Mouse (Mus musculus) spleen, adult 2 months (tissue): ENCODE measurements around the gene Rptor. TPM values are rescaled to one million over a fixed set of nuclear protein-coding genes. Genes with fewer than 3 reads are reported as not detected.

Experiments used
- DNase-seq, 2 experiments: peaks; one replicate each; pipeline versions ENCODE4 v3.0.0 to v3.0.0-alpha.2; 2012 to 2021; ENCODE audit warnings: low spot score in 2 of 2, low read depth in 1 of 2
- H3K27ac ChIP-seq: fragments of 200-500 bp; 2 replicates; pipeline ENCODE4 v1.5.1; 2012; ENCODE audit warnings: low read length, inconsistent platforms; ENCODE audit not compliant: insufficient read depth
- H3K27me3 ChIP-seq: fragments of 200-500 bp; 2 replicates; pipeline ENCODE4 v1.6.1; 2012; ENCODE audit warnings: mild to moderate bottlenecking, moderate library complexity, low read length, inconsistent platforms; ENCODE audit not compliant: control insufficient read depth, insufficient read depth
- H3K36me3 ChIP-seq: fragments of 200-500 bp; 2 replicates; pipeline ENCODE4 v1.6.1; 2012; ENCODE audit warnings: mild to moderate bottlenecking, low read length, inconsistent platforms; ENCODE audit not compliant: control insufficient read depth, insufficient read depth
- H3K4me1 ChIP-seq: fragments of 200-500 bp; 2 replicates; pipeline ENCODE4 v1.6.1; 2011; ENCODE audit warnings: inconsistent platforms; ENCODE audit not compliant: control insufficient read depth, insufficient read depth, insufficient read length
- H3K4me3 ChIP-seq: fragments of 200-500 bp; 2 replicates; pipeline ENCODE4 v1.5.1; 2011; ENCODE audit warnings: mild to moderate bottlenecking, inconsistent platforms; ENCODE audit not compliant: insufficient read depth, insufficient read length; ENCODE audit errors: extremely low read depth
- CTCF ChIP-seq: fragments of 200-500 bp; IDR thresholded peaks from 2 replicates; pipeline ENCODE4 v1.5.1; 2011; ENCODE audit warnings: mild to moderate bottlenecking, inconsistent platforms; ENCODE audit not compliant: insufficient read depth, insufficient read length, insufficient replicate concordance; ENCODE audit errors: extremely low read depth
- POLR2A ChIP-seq: fragments of 200-500 bp; IDR thresholded peaks from 2 replicates; pipeline ENCODE4 v1.6.1; 2011; ENCODE audit warnings: low read depth, low read length, inconsistent platforms
- WGBS: fragments of 180-500 bp; shearing (Covaris S2); methylation state at CpG from one replicate; pipeline ENCODE4 v1.1.7; 2018; 5-methylcytosine and 5-hydroxymethylcytosine counted together
- polyA plus RNA-seq: library from polyadenylated mRNA; depleted of rRNA; stranded (reverse); fragments of >200 nt; gene quantifications from 2 replicates; pipeline ENCODE4 v1.2.3, GENCODE M21; 2012

The Rptor gene
- polyA plus RNA-seq, 1 experiment: 18.0 TPM

DNA sequence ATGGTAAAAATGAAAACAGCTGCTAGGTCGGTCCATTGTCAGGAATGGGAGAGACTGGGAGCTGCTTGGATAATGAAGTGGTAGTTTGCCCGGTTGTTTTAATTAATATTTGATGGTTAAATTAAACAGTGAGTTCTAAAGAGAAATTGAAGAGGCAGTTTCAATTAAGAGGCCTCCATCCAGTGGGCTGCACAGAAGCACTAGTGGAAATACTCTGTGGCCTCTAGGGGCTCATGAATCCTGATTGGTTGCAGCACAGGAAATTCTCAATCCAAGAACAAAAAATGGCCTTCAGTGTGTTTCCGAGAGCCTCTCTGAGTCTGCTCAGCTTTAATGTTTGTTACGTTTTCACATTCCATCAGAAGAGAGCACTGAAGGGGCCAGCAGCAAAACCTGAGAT, 141.7 kb downstream of the Rptor start:
- H3K36me3 ChIP-seq: no peaks in the 10 kb centered on the region; the same call in 1 of the 2 replicates
- no peak overlapping the region for H3K4me3 ChIP-seq
- TF ChIP-seq CTCF: no peak
- TF ChIP-seq POLR2A: no peak
- H3K4me1 ChIP-seq: no peaks in the 10 kb centered on the region
- 88% methylated on average over 4 of the region's 4 CpGs for WGBS
- H3K27ac ChIP-seq: no peak overlapping the region
- DNase-seq: no peak
- H3K27me3 ChIP-seq: no peaks in the 10 kb centered on the region

DNA sequence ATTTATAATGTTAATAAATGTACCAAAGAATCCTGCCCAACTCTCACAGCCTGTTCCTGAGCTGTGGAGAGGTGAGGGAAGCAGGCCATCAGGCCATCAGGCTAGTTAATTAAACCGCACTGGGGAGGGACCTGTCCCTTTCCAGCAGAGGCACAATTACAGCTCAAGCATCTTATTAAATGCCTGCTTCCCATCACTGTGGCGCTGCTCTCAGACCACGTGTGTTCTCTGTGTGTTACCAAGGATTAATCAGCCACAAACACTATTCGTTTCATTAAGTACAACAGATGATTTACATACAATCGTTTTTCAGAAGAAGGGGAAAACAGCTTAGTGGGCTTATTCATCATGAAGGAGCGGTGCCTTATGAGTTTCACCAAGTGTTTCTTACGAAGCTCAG, 142.6 kb downstream of the Rptor start:
- Histone ChIP-seq H3K36me3 (no peaks in the 10 kb centered on the region; the same call in 1 of the 2 replicates), H3K27ac (no peak overlapping the region), H3K27me3 (no peaks in the 10 kb centered on the region), H3K4me3 (no peak overlapping the region), H3K4me1 (no peaks in the 10 kb centered on the region)
- no peak for DNase-seq
- TF ChIP-seq POLR2A (no peak), CTCF (no peak)
- whole genome bisulfite sequencing: 95% methylated on average over 7 of the region's 7 CpGs

DNA sequence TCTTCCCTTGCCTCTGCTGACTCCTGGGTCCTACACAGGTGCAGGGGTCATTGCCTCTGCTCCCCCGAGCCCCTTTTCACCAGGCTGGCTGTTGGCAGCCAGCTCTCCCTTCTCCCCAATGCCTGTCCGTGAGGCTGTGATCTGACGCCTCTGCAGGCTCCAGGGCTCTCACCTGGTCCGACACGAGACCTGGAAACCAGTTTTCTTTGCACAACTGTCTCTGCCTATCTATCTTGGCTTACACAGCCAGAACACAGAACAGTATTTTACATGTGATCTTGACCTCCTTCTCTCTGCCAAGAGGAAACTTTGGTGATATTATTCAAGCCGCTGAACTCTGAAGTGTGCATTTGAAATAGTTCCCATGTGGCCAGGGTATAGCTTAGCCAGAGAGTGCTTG, 151.8 kb downstream of the Rptor start:
- Histone ChIP-seq H3K4me1 (no peaks in the 10 kb centered on the region), H3K27ac (no peak overlapping the region), H3K27me3 (no peaks in the 10 kb centered on the region), H3K4me3 (no peak overlapping the region), H3K36me3 (no peaks in the 10 kb centered on the region)
- 91% methylated on average over 6 of the region's 6 CpGs for WGBS
- TF ChIP-seq POLR2A (no peak), CTCF (no peak)
- no peak for DNase-seq

DNA sequence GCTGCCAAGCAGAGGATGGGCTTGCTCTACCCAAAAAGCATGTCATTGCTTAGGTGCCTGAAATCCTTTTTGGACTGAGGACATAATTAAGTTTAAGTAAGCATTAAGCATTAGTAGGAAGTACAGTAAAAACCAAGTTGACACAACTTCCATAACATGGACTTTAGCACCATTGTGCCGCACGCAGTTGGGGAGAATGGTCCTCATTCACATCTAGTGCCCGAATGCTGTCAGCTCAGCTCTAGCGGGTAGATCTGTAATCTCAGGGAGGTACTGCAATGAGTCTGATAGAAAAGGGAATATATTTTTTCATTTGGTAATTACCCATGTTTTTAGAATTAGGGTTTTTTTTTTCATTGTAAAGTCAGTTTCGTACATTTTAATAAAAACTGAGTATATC, 155.5 kb downstream of the Rptor start:
- H3K4me3 ChIP-seq: no peak overlapping the region
- TF ChIP-seq CTCF (no peak), POLR2A (no peak)
- H3K36me3 ChIP-seq: no peaks in the 10 kb centered on the region
- no peak overlapping the region for H3K27ac ChIP-seq
- H3K4me1 ChIP-seq: no peaks in the 10 kb centered on the region
- 93% methylated on average over 5 of the region's 5 CpGs for WGBS
- DNase-seq: no peak
- no peaks in the 10 kb centered on the region for H3K27me3 ChIP-seq

DNA sequence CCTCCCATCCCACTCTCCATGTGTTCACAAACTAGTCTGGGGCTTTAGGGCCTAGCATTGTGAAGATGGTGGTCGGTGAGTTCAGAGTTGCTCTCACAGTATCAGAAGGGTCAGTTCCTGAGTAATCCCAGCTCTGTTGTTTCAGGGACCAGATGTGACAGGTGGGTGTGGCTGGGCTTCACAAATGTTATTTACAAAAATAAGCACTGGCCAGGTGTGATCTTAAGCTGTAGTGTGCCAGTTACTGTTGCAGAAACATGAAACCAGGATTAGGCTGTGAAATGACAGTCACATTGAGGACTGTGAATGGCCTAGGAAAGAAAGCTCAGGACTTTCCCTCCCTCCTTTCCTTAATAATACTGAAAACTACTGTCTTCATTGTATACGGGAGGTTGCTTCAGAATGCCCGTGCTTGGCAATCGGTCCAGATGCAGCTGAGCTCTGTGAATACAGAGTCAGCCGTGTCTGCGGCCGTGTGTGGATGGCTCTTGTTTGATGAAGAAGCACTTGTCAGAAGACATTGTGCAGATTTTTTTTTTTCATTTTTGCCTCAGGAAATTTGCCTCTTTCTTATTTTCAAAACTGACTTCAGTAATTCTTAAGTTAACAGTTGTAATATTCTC, 156.1 kb downstream of the Rptor start:
- TF ChIP-seq POLR2A: no peak
- TF ChIP-seq CTCF: no peak
- WGBS: 95% methylated on average over 7 of the region's 7 CpGs
- H3K4me1 ChIP-seq: no peaks in the 10 kb centered on the region
- H3K27me3 ChIP-seq: no peaks in the 10 kb centered on the region
- no peak for DNase-seq
- no peak overlapping the region for H3K4me3 ChIP-seq
- no peaks in the 10 kb centered on the region for H3K36me3 ChIP-seq
- H3K27ac ChIP-seq: no peak overlapping the region

DNA sequence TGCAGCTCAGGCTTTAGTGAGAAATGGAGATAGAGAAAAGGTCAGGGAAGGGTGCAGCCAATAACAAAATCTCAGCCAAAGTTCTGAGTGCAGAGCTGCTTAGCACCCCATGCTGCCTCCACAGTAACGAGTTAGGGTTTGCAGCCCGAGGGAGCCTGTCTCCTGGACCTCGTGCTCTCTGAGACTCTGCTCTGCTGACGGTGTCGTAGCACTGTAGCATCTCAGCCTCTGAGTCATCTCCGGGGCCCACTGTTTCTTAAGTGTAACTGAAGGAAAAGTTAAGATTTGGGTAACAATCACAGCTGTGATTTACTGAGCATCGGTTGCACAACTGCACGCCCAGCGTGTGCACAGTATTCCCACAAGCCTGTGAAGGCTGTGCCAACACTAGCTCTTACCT, 160.2 kb downstream of the Rptor start:
- no peaks in the 10 kb centered on the region for H3K4me1 ChIP-seq
- WGBS: 88% methylated on average over 9 of the region's 9 CpGs
- no peak overlapping the region for H3K27ac ChIP-seq
- no peaks in the 10 kb centered on the region for H3K27me3 ChIP-seq
- DNase-seq: no peak
- H3K36me3 ChIP-seq: no peaks in the 10 kb centered on the region
- no peak overlapping the region for H3K4me3 ChIP-seq
- no peak for TF ChIP-seq CTCF
- TF ChIP-seq POLR2A: no peak

DNA sequence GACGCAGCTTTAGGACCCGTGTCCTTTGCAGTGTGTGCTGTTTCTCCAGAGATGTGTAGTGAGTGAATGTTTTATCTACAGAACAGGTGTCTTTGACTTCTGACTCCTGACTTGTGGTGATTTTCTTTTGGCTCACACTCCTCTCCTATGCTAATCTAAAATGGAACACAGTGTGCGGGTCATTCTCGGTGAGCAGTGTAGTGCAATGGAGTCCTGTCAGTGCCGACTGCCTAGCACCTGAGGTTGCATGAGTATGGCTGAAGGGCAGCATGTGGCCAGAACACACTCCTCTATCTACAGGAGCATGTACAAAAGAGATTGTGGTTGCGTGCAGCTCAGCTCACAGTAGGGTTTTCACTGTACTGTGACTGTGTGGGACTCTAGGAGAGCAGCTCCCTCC, 163.3 kb downstream of the Rptor start:
- no peaks in the 10 kb centered on the region for H3K36me3 ChIP-seq
- no peak for DNase-seq
- no peaks in the 10 kb centered on the region for H3K27me3 ChIP-seq
- no peak for TF ChIP-seq CTCF
- no peak for TF ChIP-seq POLR2A
- H3K4me1 ChIP-seq: no peaks in the 10 kb centered on the region
- no peak overlapping the region for H3K27ac ChIP-seq
- H3K4me3 ChIP-seq: no peak overlapping the region
- WGBS: 94% methylated on average over 6 of the region's 6 CpGs
